Mouse (Mus musculus) heart, embryonic 11.5 days (tissue): ENCODE measurements around the gene Specc1l. TPM values are rescaled to one million over a fixed set of nuclear protein-coding genes. Genes with fewer than 3 reads are reported as not detected.
"Not testable (repeated sequence)": the region's sequence is repeated elsewhere in the genome, so short reads cannot be mapped to it uniquely, and the experiment has no call there.

Experiments used
- ATAC-seq: fragments of 200-750 bp; cut with Nextera tagmentation; replicated peaks from 2 replicates; pipeline ENCODE4 v1.8.0; 2017; ENCODE audit warnings: moderate library complexity; ENCODE audit not compliant: insufficient number of reproducible peaks, low FRiP score, low TSS enrichment
- H3K27ac ChIP-seq: fragments of 300-500 bp; sonication (generic); 2 replicates; pipeline ENCODE4 v1.5.1; 2014; ENCODE audit warnings: mild to moderate bottlenecking, low read depth, low read length
- H3K27me3 ChIP-seq: fragments of 300-500 bp; sonication (generic); 2 replicates; pipeline ENCODE4 v1.6.1; 2014; ENCODE audit warnings: mild to moderate bottlenecking, low read length, mixed read lengths; ENCODE audit not compliant: control insufficient read depth, insufficient read depth
- H3K36me3 ChIP-seq: fragments of 300-500 bp; sonication (generic); 2 replicates; pipeline ENCODE4 v1.6.1; 2014; ENCODE audit warnings: mild to moderate bottlenecking, low read length, moderate library complexity, mixed read lengths; ENCODE audit not compliant: control insufficient read depth, insufficient read depth
- H3K4me1 ChIP-seq: fragments of 300-500 bp; sonication (generic); 2 replicates; pipeline ENCODE4 v1.6.1; 2014; ENCODE audit warnings: low read length; ENCODE audit not compliant: control insufficient read depth, insufficient read depth
- H3K4me2 ChIP-seq: fragments of 300-500 bp; sonication (generic); 2 replicates; pipeline ENCODE4 v1.6.1; 2014; ENCODE audit warnings: mild to moderate bottlenecking, moderate library complexity
- H3K4me3 ChIP-seq: fragments of 300-500 bp; sonication (generic); 2 replicates; pipeline ENCODE4 v1.5.1; 2014; ENCODE audit warnings: low read depth, low read length
- H3K9ac ChIP-seq: fragments of 300-500 bp; sonication (generic); 2 replicates; pipeline ENCODE4 v1.6.1; 2014; ENCODE audit warnings: mild to moderate bottlenecking, low read depth, low read length, moderate library complexity
- H3K9me3 ChIP-seq: fragments of 300-500 bp; sonication (generic); replicated peaks from 2 replicates; pipeline ENCODE4 v1.6.1; 2016; ENCODE audit warnings: low read length; ENCODE audit not compliant: control insufficient read depth
- WGBS: fragments of 180-500 bp; shearing (Covaris S2); extraction: QIAGEN DNeasy Blood & Tissue Kit; methylation state at CpG from one replicate; pipeline ENCODE4 v1.1.7; 2014; ENCODE audit not compliant: insufficient replicate concordance; 5-methylcytosine and 5-hydroxymethylcytosine counted together
- polyA plus RNA-seq: library from polyadenylated mRNA; unstranded; fragments of >200 nt; fragmentation: Nextera tagmentation; extraction: Ambion mirVana; gene quantifications from 2 replicates; pipeline ENCODE4 v1.2.1, GENCODE M21; 2014

Gene Specc1l
- polyA plus RNA-seq, 1 experiment from 2014 or later, result 15.7 TPM

DNA sequence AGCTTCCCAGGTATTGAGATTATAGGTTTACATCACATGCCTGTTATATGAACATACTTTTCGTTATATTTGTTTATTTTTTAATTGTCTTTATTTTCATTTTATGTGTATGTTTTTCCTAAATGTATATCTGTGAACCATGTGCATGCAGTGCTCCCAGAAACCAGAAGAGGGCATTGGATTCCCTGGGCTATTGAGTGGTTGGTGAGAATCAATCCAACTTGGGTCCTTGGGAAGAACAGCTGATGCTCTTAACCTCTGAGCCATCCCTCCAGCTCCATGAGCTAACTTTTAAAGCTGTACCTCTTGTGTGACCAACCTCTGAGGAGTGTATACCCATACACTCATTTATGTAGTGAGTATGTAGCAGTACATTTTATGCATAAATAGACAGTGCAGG is 65.6 kb downstream of the Specc1l start:
- WGBS, result 66% methylated on average over 1 of the region's 1 CpGs
- H3K27me3 ChIP-seq, result no peaks in the 10 kb centered on the region
- H3K4me1 ChIP-seq, result peaks cover 9% of the 10 kb centered on the region; the same call in 1 of the 2 replicates
- H3K9me3 ChIP-seq, result no peaks in the 10 kb centered on the region
- H3K36me3 ChIP-seq, result peaks cover 17% of the 10 kb centered on the region
- H3K4me2 ChIP-seq, result no peak overlapping the region
- ATAC-seq, result no peak
- H3K27ac ChIP-seq, result no peak overlapping the region
- H3K4me3 ChIP-seq, result no peak overlapping the region
- H3K9ac ChIP-seq, result no peak overlapping the region

DNA sequence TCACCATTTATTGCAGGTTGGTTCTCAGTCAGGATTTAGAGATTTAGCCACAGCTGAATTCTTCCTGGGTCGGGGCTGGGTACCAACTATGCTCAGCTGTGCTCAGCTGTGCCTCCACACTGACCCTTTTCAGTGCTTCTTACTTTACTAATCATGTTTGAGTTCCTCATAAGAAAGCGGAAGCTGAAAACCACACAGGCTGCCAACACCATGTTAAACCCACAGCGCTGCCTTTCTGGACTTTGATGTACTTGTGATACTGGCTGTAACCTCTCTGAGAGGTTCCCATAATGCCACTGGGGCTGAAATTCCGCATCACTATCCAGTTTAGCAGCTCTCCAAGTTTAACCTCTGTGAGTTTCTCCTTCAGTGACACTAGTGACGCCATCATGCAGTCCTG is 70.8 kb downstream of the Specc1l start:
- WGBS, result 86% methylated on average over 5 of the region's 5 CpGs
- Histone ChIP-seq H3K27me3 (no peaks in the 10 kb centered on the region), H3K4me3 (no peak overlapping the region), H3K9me3 (no peaks in the 10 kb centered on the region), H3K4me2 (no peak overlapping the region), H3K9ac (no peak overlapping the region), H3K27ac (no peak overlapping the region), H3K36me3 (peaks cover 6% of the 10 kb centered on the region; the same call in 1 of the 2 replicates), H3K4me1 (no peaks in the 10 kb centered on the region)
- no peak for ATAC-seq

DNA sequence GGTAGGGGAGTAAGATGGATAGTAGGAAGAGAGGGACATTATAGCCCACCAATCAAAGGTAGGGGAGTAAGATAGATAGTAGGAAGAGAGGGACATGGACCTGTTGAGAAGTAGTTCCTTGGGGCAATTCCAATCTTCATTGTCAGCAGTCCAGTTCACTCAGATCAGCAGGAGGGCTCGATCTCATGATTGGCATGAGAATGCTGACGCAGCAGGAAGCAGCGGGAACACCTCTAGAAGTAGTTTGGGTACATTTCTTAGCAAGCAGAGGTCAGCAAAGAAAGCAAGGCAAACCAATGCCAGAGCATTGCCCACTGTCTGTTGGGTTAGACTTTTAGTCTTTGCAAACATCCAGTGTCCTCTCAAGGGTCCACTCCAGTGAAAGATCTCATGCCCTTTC is 71.9 kb downstream of the Specc1l start:
- Histone ChIP-seq H3K27ac (no peak overlapping the region), H3K27me3 (no peaks in the 10 kb centered on the region), H3K36me3 (peaks cover 6% of the 10 kb centered on the region; the same call in 1 of the 2 replicates), H3K4me3 (no peak overlapping the region), H3K4me1 (no peaks in the 10 kb centered on the region), H3K9ac (no peak overlapping the region), H3K4me2 (no peak overlapping the region), H3K9me3 (no peaks in the 10 kb centered on the region)
- WGBS, result 92% methylated on average over 3 of the region's 3 CpGs
- no peak for ATAC-seq

DNA sequence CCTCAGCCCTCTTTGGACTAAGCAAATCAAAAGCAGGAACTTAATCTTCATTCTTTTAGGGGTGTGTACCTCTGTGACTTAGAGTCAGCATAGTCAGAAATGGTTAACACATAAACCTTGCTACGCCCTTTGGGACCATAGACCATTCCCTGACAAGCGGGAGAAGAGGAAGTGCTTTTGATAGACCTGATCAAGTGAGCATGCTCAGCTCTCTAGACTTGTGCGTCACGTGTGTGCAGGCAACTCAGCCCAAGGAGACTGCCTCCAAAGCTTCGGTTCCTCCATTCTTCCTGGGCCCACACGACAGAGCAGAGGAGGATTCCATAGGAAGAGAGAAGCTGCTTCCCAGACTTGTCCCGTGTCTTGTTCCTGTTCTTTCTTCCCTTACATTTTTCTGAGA is 76.7 kb downstream of the Specc1l start:
- Histone ChIP-seq H3K4me2 (no peak overlapping the region), H3K9me3 (no peaks in the 10 kb centered on the region), H3K27ac (no peak overlapping the region), H3K4me1 (0 out of 2 replicates have a peak, but pooled peaks cover 3% of the 10 kb centered on the region), H3K4me3 (no peak overlapping the region), H3K9ac (no peak overlapping the region), H3K36me3 (no peaks in the 10 kb centered on the region; the same call in 1 of the 2 replicates), H3K27me3 (no peaks in the 10 kb centered on the region)
- no peak for ATAC-seq
- WGBS, result 76% methylated on average over 7 of the region's 7 CpGs

DNA sequence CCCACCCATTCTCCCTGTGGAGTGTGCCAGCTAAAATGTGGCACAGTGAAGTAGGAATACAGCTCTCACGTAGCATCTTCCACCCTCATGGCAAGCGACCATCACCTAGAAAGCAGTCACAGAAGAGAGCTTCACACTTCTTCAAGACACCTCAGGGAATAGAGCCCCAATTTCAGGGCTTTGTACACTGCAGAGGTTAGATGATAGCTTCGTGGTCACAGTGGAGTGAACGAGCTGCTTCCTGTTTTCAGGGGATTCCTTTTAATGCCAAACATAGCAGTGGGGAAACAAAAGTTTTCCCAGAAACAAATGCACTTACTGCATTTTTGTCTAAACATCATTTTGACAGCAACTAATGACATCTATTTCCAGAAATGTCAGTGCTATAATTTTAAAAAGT is 77.5 kb downstream of the Specc1l start:
- Histone ChIP-seq H3K36me3 (no peaks in the 10 kb centered on the region; the same call in 1 of the 2 replicates), H3K4me3 (no peak overlapping the region), H3K4me2 (no peak overlapping the region), H3K4me1 (0 out of 2 replicates have a peak, but pooled peaks cover 6% of the 10 kb centered on the region), H3K27ac (no peak overlapping the region), H3K9me3 (no peaks in the 10 kb centered on the region), H3K27me3 (no peaks in the 10 kb centered on the region), H3K9ac (no peak overlapping the region)
- ATAC-seq, result no peak
- 63% methylated on average over 4 of the region's 4 CpGs for WGBS

DNA sequence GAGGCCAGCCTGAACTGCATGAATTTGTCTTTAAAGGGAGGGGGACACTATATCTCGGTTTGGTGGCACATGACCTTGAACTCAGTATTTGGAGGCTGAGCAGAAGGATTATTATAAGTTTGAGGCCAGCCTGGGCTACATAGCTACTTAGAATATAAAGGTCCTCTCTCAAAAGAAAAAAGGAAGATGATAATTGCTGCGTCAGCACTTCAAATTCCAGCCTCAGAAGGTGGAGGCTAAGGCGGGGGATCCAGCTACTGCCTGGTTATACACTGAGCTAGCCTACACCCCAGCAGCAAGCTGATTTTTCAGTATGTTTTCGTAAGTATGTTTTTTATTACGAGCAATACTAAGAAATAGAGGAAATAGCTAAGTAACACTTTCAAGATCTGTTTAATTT is 78.8 kb downstream of the Specc1l start:
- H3K36me3 ChIP-seq, result no peaks in the 10 kb centered on the region; the same call in 1 of the 2 replicates
- no peak overlapping the region for H3K27ac ChIP-seq
- no peak overlapping the region for H3K9ac ChIP-seq
- no peak overlapping the region for H3K4me2 ChIP-seq
- no peak for ATAC-seq
- H3K27me3 ChIP-seq, result no peaks in the 10 kb centered on the region
- H3K9me3 ChIP-seq, result no peaks in the 10 kb centered on the region
- no peak overlapping the region for H3K4me3 ChIP-seq
- 0 out of 2 replicates have a peak, but pooled peaks cover 6% of the 10 kb centered on the region for H3K4me1 ChIP-seq
- WGBS, result 88% methylated on average over 5 of the region's 5 CpGs

DNA sequence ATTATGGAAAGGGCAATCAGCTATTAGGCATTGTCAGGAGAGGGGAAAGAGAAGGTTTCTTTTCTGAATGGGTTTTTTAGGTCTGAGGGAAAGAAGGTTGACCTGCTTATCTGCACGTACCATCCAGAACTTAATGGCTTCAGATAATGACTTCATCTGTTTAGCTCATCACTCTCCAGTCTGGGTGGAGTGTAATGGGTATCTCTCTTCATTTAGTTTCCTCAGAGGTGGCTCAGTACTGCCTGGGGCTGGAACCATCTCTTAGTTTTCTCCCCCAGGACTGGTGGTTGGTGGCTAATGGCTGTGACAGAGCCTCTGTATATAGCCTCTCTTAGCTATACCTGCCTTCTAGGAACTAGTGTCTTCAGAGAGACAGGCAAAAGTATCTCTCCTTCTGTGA is 79.5 kb downstream of the Specc1l start:
- Histone ChIP-seq H3K4me3 (no peak overlapping the region), H3K27me3 (no peaks in the 10 kb centered on the region), H3K36me3 (no peaks in the 10 kb centered on the region; the same call in 1 of the 2 replicates), H3K9ac (no peak overlapping the region), H3K4me2 (no peak overlapping the region), H3K27ac (no peak overlapping the region), H3K4me1 (0 out of 2 replicates have a peak, but pooled peaks cover 6% of the 10 kb centered on the region), H3K9me3 (no peaks in the 10 kb centered on the region)
- WGBS, result 76% methylated on average over 1 of the region's 1 CpGs
- ATAC-seq, result no peak

DNA sequence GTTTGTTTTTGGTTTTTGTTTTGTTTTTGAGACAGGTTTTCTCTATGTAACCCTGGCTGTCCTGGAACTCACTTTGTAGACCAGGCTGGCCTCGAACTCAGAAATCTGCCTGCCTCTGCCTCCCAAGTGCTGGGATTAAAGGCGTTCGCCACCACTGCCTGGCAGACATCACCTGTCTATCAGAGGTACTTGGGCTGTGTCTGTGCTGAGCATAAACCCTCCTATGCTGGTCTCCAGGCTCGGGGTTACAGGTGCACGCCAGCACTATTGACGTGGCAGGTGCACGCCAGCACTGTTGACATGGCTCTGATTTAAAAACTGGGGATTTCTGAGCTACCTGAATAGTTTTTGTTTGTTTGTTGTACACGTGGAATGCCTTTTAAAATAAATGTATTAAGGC is 80.3 kb downstream of the Specc1l start:
- H3K36me3 ChIP-seq, result not testable (repeated sequence)

DNA sequence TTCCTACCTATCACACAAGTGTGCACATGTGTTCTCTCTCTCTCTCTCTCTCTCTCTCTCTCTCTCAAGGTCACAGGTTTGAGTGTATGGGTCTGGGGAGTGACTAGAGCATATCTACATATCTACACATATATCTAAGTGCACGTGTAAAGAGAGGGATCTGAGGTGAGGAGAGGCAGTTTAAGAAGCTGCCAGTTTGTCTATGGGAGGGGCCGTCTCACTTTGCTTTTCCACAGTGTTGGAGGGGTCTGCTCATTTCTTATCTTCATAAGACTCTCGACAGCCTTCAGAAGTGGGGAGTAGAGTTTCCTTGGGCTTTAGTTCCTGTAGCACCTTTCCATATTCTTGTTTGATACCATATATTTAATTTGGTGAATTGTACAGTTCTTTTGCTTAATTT is 81.4 kb downstream of the Specc1l start:
- WGBS, result 27% methylated on average over 3 of the region's 3 CpGs

More for the DNA sequence above, 80.3 kb downstream of the Specc1l start:
- H3K27ac ChIP-seq, H3K4me2 ChIP-seq, H3K27me3 ChIP-seq, H3K9me3 ChIP-seq, H3K9ac ChIP-seq, H3K4me1 ChIP-seq, H3K4me3 ChIP-seq, ATAC-seq: not testable (repeated sequence)
- WGBS, result 87% methylated on average over 8 of the region's 8 CpGs

More for the DNA sequence above, 81.4 kb downstream of the Specc1l start:
- no peaks in the 10 kb centered on the region; the same call in none of the 2 replicates for H3K36me3 ChIP-seq
- no peaks in the 10 kb centered on the region for H3K27me3 ChIP-seq
- no peak overlapping the region for H3K9ac ChIP-seq
- H3K4me1 ChIP-seq, result 0 out of 2 replicates have a peak, but pooled peaks cover 6% of the 10 kb centered on the region
- no peak overlapping the region for H3K4me3 ChIP-seq
- H3K9me3 ChIP-seq, result no peaks in the 10 kb centered on the region
- no peak overlapping the region for H3K4me2 ChIP-seq
- ATAC-seq, result no peak
- H3K27ac ChIP-seq, result no peak overlapping the region
